Mouse (Mus musculus): ENCODE results near the gene Folr1.

- TF ChIP-seq GATA1 (IDR thresholded peaks at IDR 0.05; ENCODE audit: borderline replicate concordance, low read length) (no peak), FLI1 (IDR thresholded peaks at IDR 0.05; ENCODE audit: low read length) (no peak)
These were observed 35.7 kb downstream of the Folr1 start for GRCm38 (mm10) chr7:101834903-101835302.
